Mouse (Mus musculus): ENCODE data around the gene Clic1. TPM values are rescaled to one million over a fixed set of nuclear protein-coding genes. Genes with fewer than 3 reads are reported as not detected.

Clic1 gene
- 316 and 321 TPM in 2 replicates for polyA plus RNA-seq (2012; rRNA removed)

GRCm38 (mm10) chr17:35049561-35050016, at the start of gene Clic1:
TSS of gene Clic1 (plus strand) at chr17:35049966.
- peak; percentile 66 for DNase-seq
- peak; percentile 32; the same call in 1 of the 2 replicates for TF ChIP-seq POLR2A (IDR thresholded peaks at IDR 0.05; ENCODE audit: control insufficient read depth, extremely low read depth, insufficient read depth, low read length, poor library complexity)
- TF ChIP-seq CTCF (IDR thresholded peaks at IDR 0.05; ENCODE audit: borderline replicate concordance, control insufficient read depth, extremely low read depth, insufficient read depth, low read length, poor library complexity) = 0 out of 2 replicates have a peak, but pooled peaks have one; percentile 43
- WGBS = 1% methylated on average over 11 of the region's 11 CpGs
- H3K36me3 ChIP-seq (ENCODE audit: control insufficient read depth, insufficient read depth, low read length) = peaks cover 22% of the 10 kb centered on the region
- peaks cover 44% of the 10 kb centered on the region for H3K4me1 ChIP-seq (replicated peaks; ENCODE audit: control insufficient read depth, insufficient read depth, low read length)
- peak within 1 kb of the TSS; percentile 86 for H3K27ac ChIP-seq (ENCODE audit: control insufficient read depth, insufficient read depth, low read length)
- no peaks in the 10 kb centered on the region for H3K27me3 ChIP-seq (ENCODE audit: control insufficient read depth, insufficient read depth, low read length)
- H3K4me3 ChIP-seq (ENCODE audit: control insufficient read depth, insufficient read depth, low read length) = peak within 1 kb of the TSS; percentile 75

GRCm38 (mm10) chr17:35000717-35001451, 48.9 kb upstream of the Clic1 start, which contains the start of gene Vars:
TSS of gene Vars (plus strand) at chr17:35000987.
- H3K4me3 ChIP-seq (ENCODE audit: control insufficient read depth, insufficient read depth, low read length) = peak within 1 kb of the TSS; percentile 85
- peaks cover 38% of the 10 kb centered on the region for H3K4me1 ChIP-seq (replicated peaks; ENCODE audit: control insufficient read depth, insufficient read depth, low read length)
- DNase-seq = peak; percentile 80
- WGBS = under 1% methylated on average over 83 of the region's 83 CpGs
- TF ChIP-seq POLR2A (IDR thresholded peaks at IDR 0.05; ENCODE audit: control insufficient read depth, extremely low read depth, insufficient read depth, low read length, poor library complexity) (no peak), CTCF (IDR thresholded peaks at IDR 0.05; ENCODE audit: borderline replicate concordance, control insufficient read depth, extremely low read depth, insufficient read depth, low read length, poor library complexity) (no peak; the same call in 1 of the 2 replicates)
- H3K27me3 ChIP-seq (ENCODE audit: control insufficient read depth, insufficient read depth, low read length) = no peaks in the 10 kb centered on the region
- H3K36me3 ChIP-seq (ENCODE audit: control insufficient read depth, insufficient read depth, low read length) = peaks cover 22% of the 10 kb centered on the region
- H3K27ac ChIP-seq (ENCODE audit: control insufficient read depth, insufficient read depth, low read length) = peak within 1 kb of the TSS; percentile 90

GRCm38 (mm10) chr17:35001452-35002152, 48.2 kb upstream of the Clic1 start:
- H3K27me3 ChIP-seq (ENCODE audit: control insufficient read depth, insufficient read depth, low read length) = no peaks in the 10 kb centered on the region
- peaks cover 22% of the 10 kb centered on the region for H3K36me3 ChIP-seq (ENCODE audit: control insufficient read depth, insufficient read depth, low read length)
- H3K4me3 ChIP-seq (ENCODE audit: control insufficient read depth, insufficient read depth, low read length) = peak overlapping the region; percentile 85
- peak overlapping the region; percentile 63 for H3K27ac ChIP-seq (ENCODE audit: control insufficient read depth, insufficient read depth, low read length)
- peaks cover 36% of the 10 kb centered on the region for H3K4me1 ChIP-seq (replicated peaks; ENCODE audit: control insufficient read depth, insufficient read depth, low read length)
- 0 out of 2 replicates have a peak, but pooled peaks have one; percentile 10 for TF ChIP-seq CTCF (IDR thresholded peaks at IDR 0.05; ENCODE audit: borderline replicate concordance, control insufficient read depth, extremely low read depth, insufficient read depth, low read length, poor library complexity)
- no peak; the same call in 1 of the 2 replicates for TF ChIP-seq POLR2A (IDR thresholded peaks at IDR 0.05; ENCODE audit: control insufficient read depth, extremely low read depth, insufficient read depth, low read length, poor library complexity)
- peak; percentile 40 for DNase-seq
- WGBS = under 1% methylated on average over 35 of the region's 35 CpGs

GRCm38 (mm10) chr17:35002153-35002865, 47.5 kb upstream of the Clic1 start:
- no peaks in the 10 kb centered on the region for H3K27me3 ChIP-seq (ENCODE audit: control insufficient read depth, insufficient read depth, low read length)
- DNase-seq = no peak
- TF ChIP-seq POLR2A (IDR thresholded peaks at IDR 0.05; ENCODE audit: control insufficient read depth, extremely low read depth, insufficient read depth, low read length, poor library complexity) (no peak), CTCF (IDR thresholded peaks at IDR 0.05; ENCODE audit: borderline replicate concordance, control insufficient read depth, extremely low read depth, insufficient read depth, low read length, poor library complexity) (no peak)
- WGBS = 2% methylated on average over 12 of the region's 12 CpGs
- H3K27ac ChIP-seq (ENCODE audit: control insufficient read depth, insufficient read depth, low read length) = peak overlapping the region; percentile 63
- peaks cover 22% of the 10 kb centered on the region for H3K36me3 ChIP-seq (ENCODE audit: control insufficient read depth, insufficient read depth, low read length)
- H3K4me1 ChIP-seq (replicated peaks; ENCODE audit: control insufficient read depth, insufficient read depth, low read length) = peaks cover 33% of the 10 kb centered on the region
- H3K4me3 ChIP-seq (ENCODE audit: control insufficient read depth, insufficient read depth, low read length) = peak overlapping the region; percentile 85

- Histone ChIP-seq H3K27me3 (ENCODE audit: control insufficient read depth, insufficient read depth, low read length) (no peaks in the 10 kb centered on the region), H3K27ac (ENCODE audit: control insufficient read depth, insufficient read depth, low read length) (no peak overlapping the region), H3K4me3 (ENCODE audit: control insufficient read depth, insufficient read depth, low read length) (no peak overlapping the region), H3K4me1 (replicated peaks; ENCODE audit: control insufficient read depth, insufficient read depth, low read length) (peaks cover 29% of the 10 kb centered on the region), H3K36me3 (ENCODE audit: control insufficient read depth, insufficient read depth, low read length) (peaks cover 14% of the 10 kb centered on the region)
- 42% methylated on average over 9 of the region's 9 CpGs for WGBS
- TF ChIP-seq POLR2A (IDR thresholded peaks at IDR 0.05; ENCODE audit: control insufficient read depth, extremely low read depth, insufficient read depth, low read length, poor library complexity) (no peak), CTCF (IDR thresholded peaks at IDR 0.05; ENCODE audit: borderline replicate concordance, control insufficient read depth, extremely low read depth, insufficient read depth, low read length, poor library complexity) (no peak)
- no peak for DNase-seq
Observed at GRCm38 (mm10) chr17:35003022-35003838, 46.5 kb upstream of the Clic1 start.
